Mouse (Mus musculus): ENCODE results near the gene Trim11.

GRCm38 (mm10) chr11:59000635-59001034, 22.7 kb downstream of the Trim11 start:
- no peak for TF ChIP-seq CTCF (IDR thresholded peaks at IDR 0.05; ENCODE audit: low read depth)
- no peak for TF ChIP-seq EP300 (IDR thresholded peaks at IDR 0.05; ENCODE audit: low read depth)
